Mouse (Mus musculus) gastrocnemius, postnatal 10 days (tissue): ENCODE data around the gene Tmx2. TPM values are rescaled to one million over a fixed set of nuclear protein-coding genes. Genes with fewer than 3 reads are reported as not detected.
"Not testable (repeated sequence)": the region's sequence is repeated elsewhere in the genome, so short reads cannot be mapped to it uniquely, and the experiment has no call there.

Source experiments
- DNase-seq: peaks from one replicate; pipeline ENCODE4 v3.0.0; 2021; ENCODE audit warnings: mixed read lengths
- long read RNA-seq, 2 experiments: library from polyadenylated mRNA; stranded (forward); transcript quantifications; one replicate each; pipeline ENCODE4 v2.0.0; 2021
- total RNA-seq, 2 experiments: library from RNA; stranded (reverse); gene quantifications; 2 replicates each; pipeline ENCODE4 v1.2.3; 2021

Gene Tmx2
- total RNA-seq: 10 to 100 TPM; 50.4 to 50.7 TPM
- long read RNA-seq, experiment 1, transcript Tmx2-201 (8 exons, 1,977 nt): major isoform, 75 of 80 reads
- long read RNA-seq, experiment 1, partial matches to known transcripts: 2 of 80 reads
- long read RNA-seq, experiment 1, other reads (novel, unspliced or antisense): 3 of 80 reads
- long read RNA-seq, experiment 2, transcript Tmx2-201 (8 exons, 1,977 nt): major isoform, 108 of 119 reads
- long read RNA-seq, experiment 2, partial matches to known transcripts: 5 of 119 reads
- long read RNA-seq, experiment 2, other reads (novel, unspliced or antisense): 2 of 119 reads

DNA sequence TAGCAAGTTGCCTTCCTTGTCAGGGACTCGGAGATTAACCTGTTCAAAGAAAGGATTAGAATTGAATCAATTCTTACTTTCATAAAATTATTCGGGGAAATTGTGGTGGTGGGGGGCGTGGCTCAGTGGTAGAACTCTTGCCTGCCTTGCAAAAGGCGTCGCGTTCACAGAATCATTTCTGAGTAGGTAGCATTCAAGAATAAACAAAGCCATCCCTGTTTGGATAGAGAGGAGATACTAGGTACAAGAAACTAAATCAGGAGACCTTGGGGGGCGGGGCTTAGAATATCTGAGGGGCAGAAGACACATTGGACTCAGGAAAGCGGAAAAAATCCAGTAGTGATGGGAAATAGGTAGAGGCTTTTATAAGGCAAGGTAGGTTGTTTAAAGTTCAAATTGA lies at the start of gene Tmx2:
Gene Tmx2 (minus strand): TSS at position 125 of the 400 bp plus-strand sequence.
- no peak for DNase-seq

DNA sequence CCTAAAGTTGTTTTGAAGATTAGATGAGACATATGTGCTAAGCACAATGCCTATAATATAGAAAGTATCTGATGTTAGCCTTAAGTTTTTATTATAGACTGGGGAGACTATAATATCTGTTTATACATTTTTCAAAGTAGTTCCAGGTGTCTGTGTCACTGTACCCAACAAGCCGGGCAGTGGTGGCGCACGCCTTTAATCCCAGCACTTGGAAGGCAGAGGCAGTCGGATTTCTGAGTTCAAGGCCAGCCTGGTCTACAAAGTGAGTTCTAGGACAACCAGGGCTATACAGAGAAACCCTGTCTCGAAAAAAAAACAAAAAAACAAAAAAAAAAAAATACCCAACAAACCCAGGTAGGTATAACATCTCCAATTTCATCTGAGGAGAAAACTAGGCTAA lies 49.3 kb upstream of the Tmx2 start:
- not testable (repeated sequence) for DNase-seq

DNA sequence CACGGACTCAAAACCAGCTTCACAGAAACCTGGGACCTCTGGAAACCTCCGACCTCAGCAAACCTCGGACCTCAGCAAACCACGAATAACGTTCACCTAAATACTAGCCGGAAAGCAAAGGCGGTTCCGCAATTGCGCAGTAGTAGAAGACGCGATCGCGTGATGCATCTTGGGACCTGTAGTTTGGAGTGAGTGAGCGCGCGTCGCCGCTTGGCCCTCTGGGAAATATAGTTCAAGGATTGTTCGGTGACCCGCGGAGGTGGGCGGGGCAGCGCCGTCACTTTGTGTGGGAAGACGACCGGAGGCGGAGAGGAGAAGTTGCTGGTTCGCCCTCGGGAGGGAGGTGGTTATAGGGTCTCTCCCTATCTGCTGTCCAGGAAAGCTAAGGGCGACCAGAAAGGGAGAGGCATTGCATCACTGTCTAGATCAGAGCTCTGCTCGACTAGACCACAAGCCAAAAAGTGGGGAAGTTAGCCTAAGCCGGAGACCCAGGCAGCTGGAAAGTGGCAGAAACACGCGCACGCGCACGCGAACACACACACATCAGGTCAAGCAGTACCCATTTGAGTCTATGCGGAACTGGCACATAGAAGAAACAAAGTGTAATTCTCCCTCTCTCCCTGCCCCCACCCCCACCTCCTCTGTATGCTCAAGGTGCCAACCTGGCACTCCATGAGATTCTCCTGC lies 48.4 kb upstream of the Tmx2 start, which contains the start of gene Clp1:
Gene Clp1 (minus strand): TSS at position 179 of the 687 bp plus-strand sequence.
- peak; percentile 91 for DNase-seq

DNA sequence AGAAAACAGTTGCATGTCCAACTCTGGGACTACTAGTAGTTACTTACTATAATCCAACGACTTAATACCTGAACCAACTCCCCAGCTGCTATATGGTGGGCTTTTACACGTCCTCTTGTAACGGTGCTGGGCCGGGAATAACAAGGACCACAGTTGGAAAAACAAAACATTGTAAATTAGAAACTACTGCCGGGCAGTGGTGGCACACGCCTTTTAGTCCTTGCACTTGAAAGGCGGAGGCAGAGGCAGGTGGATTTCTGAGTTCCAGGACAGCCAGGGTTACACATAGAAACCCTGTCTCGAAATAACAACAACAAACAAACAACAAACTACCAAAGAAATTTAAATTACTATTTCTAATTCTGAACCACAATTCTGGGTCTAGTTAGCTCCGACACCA lies 47.8 kb upstream of the Tmx2 start:
- no peak for DNase-seq

DNA sequence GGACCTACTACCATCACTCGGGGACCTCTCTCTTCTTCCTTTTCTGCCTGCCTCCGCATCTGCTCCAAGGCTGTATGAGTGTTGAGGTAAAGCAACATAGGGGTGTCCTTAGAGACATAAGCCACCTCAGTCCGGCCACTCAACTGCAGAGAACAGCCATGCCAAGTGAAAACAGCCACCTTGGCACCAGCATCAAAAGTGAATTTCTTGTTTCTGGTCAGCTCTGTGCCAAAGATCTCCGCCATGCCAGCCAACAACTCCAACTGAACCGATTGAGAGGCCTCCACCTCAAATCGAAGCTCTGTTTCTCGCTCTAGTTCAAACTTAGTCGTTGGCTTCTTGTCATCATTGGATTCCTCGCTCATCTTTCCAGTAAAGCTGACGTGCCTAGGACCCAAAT lies 46.8 kb upstream of the Tmx2 start:
- DNase-seq: no peak

DNA sequence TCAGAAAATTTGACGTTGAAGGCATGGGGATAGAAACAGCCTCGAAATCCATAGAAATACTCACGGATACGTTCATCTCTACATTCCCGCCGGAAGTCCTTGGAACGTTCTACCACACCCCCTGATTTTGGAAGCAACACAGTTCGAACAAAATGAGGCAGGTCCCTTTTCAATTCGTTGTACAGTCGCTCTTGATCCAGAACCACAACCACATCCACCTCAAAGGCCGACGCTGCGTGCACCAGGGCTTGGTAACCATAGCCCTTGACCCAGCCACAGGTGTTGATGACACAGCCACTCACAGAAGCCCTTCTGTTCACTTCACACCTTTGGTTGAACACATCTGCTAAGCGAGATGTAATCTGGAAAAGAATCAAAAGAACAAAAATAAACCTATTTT lies 44.9 kb upstream of the Tmx2 start:
- no peak for DNase-seq

DNA sequence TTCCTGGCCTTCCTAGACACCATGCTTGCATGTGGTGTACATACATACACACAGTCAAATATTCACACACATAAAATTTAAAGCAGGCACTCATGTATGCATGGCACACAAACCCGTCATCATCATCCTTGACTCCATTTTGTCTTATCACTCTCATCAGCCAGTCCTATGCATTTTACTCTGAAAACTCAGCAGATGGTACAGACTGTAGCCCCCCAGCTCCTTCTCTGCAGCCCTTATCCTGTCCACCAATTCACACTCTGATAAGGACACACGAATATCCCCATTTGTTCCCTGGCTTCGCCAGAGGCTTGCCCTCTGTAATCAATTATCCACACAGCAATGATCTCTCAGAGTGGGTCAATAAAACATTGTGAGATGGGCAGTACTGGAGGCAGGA lies 42.2 kb upstream of the Tmx2 start:
- DNase-seq: no peak

DNA sequence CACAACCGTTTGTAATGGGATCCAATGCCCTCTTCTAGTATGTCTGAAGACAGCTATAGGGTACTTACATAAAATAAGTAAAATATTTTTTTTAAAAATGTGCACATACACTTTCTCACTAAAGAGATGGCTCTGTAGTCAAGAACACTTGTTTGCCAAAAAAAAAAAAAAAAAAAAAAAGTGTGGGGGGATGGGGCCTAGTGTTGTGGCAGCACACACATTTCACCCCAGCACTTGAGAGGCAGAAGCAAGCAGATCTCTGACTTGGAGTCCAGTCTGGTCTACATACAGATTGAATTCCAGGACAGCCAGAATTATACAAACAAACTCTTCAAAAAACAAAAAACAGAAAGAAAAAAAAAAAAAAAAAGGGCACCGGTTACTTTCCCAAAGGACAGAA lies 41.8 kb upstream of the Tmx2 start:
- no peak for DNase-seq

DNA sequence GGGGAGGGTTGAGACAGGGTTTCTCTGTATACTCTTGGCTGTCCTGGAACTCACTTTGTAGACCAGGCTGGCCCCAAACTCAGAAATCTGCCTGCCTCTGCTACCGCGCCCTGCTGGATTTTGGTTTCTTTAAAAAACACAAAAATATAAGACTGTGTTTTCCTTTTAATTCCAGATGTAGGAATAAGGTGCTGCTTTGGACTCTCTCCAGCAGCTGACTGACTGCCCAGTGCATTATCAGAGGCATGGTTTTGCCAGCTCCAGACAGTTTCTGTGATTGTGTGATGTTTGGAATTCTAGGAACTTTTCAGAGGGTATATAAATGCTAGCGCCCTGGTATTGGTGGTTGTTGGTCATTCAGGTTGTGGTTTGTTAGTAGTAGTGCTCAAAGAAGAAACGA lies 38.4 kb upstream of the Tmx2 start:
- no peak for DNase-seq

DNA sequence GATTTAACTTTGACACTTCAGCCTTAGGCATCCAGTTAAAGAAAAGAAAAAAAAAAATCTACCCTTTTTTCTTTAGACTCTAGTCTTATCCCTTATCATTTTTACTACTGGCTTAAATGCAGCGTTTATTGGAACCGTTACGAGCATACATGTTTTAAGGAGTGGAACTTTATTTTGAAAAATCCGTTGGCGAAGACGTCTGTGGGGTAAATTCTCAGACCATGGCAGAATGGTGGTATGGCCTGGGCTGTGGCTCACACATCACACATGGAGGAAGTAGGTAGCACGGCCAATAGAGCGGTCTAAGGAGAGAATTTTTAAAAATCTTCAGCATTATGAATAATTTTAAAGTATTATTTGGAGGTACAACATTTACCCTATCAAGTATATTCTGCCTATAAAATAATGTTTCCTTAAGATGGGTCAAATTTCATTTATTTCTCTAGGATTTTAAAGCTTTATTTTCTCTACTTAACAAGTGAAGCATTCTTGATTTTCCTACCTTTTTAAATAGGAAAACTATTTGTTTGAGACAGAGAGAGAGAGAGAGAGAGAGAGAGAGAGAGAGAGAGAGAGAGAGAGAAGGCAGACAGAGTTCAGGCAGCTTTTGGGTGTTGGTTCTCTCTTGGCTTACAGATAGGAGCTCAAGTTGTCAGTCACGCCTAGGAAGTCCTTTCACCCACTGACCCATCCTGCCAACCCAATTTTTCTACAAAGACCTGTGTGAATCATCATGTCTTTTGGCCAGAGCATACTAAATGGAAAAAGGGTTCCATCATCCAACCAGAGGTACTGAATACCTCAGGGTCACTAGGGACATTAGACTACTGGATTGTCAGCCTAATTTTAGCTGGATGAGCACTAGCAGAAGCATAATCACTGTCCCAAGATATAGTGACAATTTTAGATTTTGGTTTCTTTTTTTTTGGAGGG lies 37.7 kb upstream of the Tmx2 start:
- no peak for DNase-seq

DNA sequence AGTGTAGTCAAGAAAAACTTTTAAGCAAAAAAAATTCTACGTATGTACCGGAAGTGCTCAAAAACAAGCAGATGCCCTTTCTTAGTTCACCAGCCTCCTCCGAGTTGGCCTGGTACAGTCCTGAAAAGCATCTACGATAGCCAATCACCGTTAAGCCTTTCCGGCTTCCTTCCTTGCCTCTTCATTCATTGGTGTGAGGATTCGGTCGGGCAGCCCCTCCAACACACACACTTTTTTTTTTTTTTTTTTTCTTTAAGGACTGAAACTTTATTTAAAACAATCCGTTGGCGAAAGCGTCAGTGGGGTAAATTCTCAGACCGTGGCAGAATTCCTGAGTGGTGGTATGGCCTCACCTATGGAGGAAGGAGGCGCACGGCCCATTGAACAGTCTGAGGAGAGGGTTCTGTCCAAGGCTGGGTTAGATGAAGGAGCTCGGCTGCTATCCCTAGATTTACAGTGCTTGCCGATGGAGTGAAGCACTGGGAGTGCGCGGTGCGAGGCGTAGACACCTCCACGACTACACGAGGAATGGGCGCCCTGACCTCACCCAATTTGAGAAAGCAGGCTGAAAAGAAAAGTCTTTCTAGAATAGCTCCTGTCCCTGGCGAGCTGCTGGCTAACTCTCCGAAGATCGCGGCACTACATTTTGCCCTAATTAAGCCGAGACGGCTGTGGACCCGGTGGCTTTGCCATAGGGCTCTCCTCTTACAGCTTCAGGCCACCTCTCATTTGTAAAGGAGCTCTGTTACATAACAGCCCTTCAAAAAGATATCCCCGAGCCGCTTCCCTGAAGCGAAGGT lies 36.8 kb upstream of the Tmx2 start:
- DNase-seq: peak; percentile 45

DNA sequence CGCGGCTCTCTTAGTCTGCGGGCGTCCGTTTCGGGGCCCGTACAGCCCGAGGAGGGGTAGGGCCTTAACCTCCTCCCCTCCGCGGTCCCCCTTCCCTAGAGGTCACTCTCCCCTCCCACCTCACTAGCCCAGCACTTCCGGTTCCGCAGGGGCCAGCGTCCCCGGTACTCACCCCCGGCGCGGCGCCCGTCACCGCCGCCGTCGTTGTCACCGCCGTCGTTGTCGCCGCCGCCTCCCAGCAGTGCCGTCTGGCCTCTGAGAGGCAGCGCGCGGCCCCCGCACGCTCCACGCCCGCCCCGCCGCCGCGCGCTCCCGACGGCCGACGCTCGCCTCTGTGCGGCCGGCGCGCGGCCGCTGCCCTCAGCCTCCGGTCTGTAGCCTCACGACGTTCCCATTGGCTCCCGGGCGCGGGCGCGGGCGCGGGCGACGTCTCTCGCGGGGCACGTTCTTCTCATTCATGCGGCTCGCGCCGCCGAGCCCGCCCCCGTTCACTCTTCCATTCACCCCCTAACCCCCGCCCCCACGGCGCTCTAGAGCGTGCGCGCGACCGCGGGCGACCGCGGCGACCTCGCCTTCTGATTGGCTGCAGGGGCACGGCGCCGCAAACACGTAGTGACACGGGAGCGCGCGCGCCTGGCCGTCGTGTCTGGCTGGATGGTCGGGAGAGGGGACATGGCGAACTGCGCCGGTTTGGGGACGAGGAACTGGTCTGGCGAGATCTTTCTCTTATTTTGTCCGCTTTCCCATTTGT lies 36.0 kb upstream of the Tmx2 start, which contains the start of gene Zdhhc5:
Gene Zdhhc5 (minus strand): TSS at position 370 of the 751 bp plus-strand sequence.
- DNase-seq: peak; percentile 99

DNA sequence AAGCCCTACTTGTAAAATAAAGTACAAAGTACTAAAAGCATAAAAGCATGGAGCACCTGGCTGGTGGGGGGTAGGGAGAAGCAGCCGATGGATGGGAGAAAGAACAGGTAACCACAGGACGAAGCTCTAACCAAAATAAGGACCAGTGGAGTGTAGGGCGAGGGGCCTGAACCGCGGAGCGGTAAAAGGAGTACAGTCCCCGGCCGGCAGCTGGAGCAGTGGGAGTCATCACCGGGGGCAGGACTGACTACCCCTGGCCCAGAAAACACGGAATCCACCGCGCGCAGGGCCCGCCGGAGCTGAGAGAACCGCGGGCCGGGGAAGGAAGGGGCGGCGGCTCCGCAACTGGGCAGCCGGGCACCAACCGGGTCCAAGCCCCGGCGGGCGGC lies 35.5 kb upstream of the Tmx2 start:
- DNase-seq: no peak

DNA sequence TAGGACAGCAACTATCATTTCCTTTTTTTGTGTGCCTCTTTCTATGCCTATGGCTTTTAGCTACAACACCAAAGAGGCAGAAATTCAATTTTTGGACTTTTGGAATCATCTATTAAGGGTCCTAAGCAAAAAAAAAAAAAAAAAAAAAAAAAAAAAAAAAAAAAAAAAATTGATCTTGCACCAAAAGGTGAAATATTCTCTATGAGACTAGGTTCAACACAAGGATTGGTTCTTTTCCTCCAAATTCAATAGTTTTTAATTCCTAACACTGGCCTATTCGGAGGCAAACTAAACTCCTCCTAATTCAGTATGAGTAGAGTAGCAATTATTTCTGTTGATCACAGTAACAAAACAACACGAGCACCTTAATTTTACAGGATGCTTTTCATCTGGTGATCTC lies 33.0 kb upstream of the Tmx2 start:
- DNase-seq: no peak

DNA sequence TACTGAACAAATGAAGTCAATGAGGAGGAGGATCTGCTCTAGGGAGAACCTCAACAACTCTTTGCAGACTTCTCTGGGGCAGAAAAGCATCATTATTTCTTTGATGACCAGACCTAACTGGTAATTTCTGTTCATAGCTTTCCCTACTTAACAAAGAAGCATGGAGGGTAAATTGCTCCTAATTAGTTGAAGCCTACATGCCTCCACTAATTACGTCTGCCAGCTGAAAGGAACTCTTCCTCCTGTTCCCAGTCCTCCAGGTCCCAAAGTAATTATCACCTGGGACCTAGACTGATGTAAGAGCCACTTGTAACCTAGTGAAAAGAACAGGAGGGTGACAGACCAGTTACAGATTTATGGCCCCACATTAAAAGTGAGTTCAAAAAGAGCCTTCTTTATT lies 28.6 kb upstream of the Tmx2 start:
- no peak for DNase-seq

DNA sequence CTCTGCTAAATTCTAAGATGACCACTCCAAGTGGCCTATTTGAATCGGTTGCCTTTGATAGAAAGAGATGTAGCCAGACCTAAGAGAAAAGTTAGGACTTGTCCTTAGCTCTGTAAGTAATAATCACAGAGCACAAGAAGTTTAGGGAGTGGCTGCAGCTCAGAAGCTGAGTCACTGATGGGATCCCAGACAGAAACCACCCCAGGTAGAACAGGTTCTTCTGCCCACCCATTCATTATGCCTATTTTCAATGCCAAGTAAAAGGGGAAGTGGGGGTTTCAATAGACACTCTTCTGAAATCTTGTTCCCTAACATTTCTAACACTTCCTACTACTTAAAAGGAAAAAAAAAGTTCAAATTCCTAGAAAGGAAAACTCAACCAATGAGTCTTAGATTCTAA lies 26.4 kb upstream of the Tmx2 start:
- DNase-seq: no peak

DNA sequence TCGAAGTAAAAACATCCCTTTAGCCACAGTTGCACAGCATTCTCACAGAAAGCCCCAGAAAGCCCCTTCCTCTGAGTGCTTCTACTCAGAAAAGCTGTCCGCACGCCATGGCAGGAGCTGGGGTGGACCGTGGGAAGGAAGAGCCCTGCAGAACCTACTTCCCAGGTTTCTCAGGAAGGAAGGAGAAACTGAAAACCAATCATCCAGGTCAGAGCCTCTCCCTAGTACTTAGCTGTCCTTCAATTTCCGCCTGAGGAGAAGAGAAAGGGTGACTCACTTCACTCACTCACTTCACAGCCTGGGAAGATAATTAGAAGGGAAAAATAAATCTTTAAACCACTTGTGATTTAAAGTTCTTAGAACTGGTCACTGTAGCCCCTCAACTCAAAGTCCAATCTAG lies 25.4 kb upstream of the Tmx2 start:
- no peak for DNase-seq

DNA sequence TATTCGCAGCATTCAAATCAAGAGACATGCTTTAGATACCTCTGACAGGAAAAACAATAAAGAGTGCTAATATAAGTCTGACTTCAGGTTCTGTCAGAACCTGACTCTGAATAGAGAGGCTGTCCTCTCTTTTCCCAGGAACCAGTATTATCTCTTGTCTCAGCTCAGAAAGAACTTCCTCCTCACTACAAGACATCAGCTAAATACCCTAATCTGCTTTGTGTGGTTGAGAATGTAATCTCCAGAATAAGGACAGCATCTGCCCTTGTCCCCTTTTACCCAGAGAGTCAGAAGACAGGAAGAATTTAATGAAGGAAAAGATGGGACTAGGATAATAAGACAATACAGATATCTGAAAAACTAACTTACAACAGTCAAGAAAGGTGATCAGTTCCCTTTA lies 24.6 kb upstream of the Tmx2 start:
- DNase-seq: no peak

DNA sequence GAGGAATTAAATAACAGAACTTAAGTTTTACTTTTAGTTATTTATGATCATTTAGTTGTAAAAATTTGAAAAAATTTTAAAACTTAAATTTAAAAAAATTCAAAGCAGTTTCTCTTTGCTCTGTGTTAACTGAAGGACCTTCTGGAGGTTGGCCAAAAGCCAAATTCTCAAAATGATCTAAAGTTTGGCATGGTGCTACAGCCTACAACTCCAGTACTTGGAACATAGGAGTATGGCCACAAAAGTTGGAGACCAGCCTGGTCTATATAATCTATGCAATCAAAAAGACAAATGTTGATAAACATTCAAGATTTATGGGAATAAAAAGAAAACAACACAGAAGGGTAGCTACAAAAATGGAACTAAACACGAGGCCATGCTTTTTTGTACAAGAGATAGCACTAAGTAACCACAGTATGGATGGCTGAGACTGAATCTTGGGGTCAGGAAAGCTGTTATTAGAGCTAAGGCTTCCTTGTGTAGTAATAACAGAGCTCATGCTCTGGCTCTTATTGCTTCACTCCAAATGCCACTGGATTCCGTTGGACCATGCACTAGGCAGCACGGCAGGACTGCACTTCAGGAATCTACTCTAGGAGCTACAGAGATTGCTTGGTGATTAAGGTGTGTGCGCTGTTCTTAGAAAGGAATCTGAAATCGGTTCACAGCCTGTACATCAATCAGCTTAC lies 16.2 kb upstream of the Tmx2 start:
- no peak for DNase-seq

DNA sequence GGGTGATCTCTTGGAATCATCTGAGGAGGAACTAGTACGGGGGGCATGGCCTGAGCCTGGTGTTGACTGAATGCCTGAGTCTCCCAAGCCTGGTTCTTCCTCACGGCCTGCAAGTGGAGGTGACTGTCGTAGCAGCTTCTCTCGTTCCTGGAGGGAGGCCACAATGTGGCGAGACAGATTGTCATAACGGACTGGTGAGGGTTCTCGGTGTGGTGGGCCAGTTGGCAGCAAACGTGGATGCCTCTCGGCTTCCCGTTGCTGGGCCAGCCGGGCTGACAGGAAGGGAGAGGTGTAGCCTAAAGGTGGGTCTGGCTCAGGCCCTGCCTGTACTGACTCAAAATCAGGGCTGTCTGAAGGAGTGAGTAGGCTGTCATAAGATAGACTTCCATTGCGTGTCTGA lies 11.1 kb upstream of the Tmx2 start:
- DNase-seq: no peak
